Mouse (Mus musculus): ENCODE results near the gene Tdp1. TPM values are rescaled to one million over a fixed set of nuclear protein-coding genes. Genes with fewer than 3 reads are reported as not detected.

The Tdp1 gene
- polyA plus RNA-seq, 1 experiment, result 6.7 TPM

GRCm38 (mm10) chr12:99919636-99920035 lies 35.3 kb downstream of the Tdp1 start:
- TF ChIP-seq FLI1 (IDR thresholded peaks at IDR 0.05; ENCODE audit: low read length) (no peak), GATA1 (IDR thresholded peaks at IDR 0.05; ENCODE audit: borderline replicate concordance, low read length) (no peak)
- Histone ChIP-seq H3K4me1 (peaks cover 11% of the 10 kb centered on the region; the same call in 1 of the 2 replicates), H3K9me3 (no peaks in the 10 kb centered on the region), H3K36me3 (replicated peaks; ENCODE audit: low read length) (peaks cover 84% of the 10 kb centered on the region), H3K27me3 (replicated peaks) (no peaks in the 10 kb centered on the region), H3K4me3 (replicated peaks) (no peak overlapping the region)

GRCm38 (mm10) chr12:99921045-99921444 lies 36.7 kb downstream of the Tdp1 start:
- Histone ChIP-seq H3K4me3 (replicated peaks) (no peak overlapping the region), H3K4me1 (peaks cover 24% of the 10 kb centered on the region), H3K9me3 (no peaks in the 10 kb centered on the region), H3K36me3 (replicated peaks; ENCODE audit: low read length) (peaks cover 80% of the 10 kb centered on the region), H3K27me3 (replicated peaks) (no peaks in the 10 kb centered on the region)
- no peak for TF ChIP-seq FLI1 (IDR thresholded peaks at IDR 0.05; ENCODE audit: low read length)
- TF ChIP-seq GATA1 (IDR thresholded peaks at IDR 0.05; ENCODE audit: borderline replicate concordance, low read length), result no peak

GRCm38 (mm10) chr12:99923131-99923606 lies 38.9 kb downstream of the Tdp1 start:
- Histone ChIP-seq H3K36me3 (replicated peaks; ENCODE audit: low read length) (peaks cover 81% of the 10 kb centered on the region), H3K27me3 (replicated peaks) (no peaks in the 10 kb centered on the region), H3K4me1 (peaks cover 29% of the 10 kb centered on the region), H3K9me3 (no peaks in the 10 kb centered on the region), H3K4me3 (replicated peaks) (no peak overlapping the region)
- TF ChIP-seq FLI1 (IDR thresholded peaks at IDR 0.05; ENCODE audit: low read length) (no peak), GATA1 (IDR thresholded peaks at IDR 0.05; ENCODE audit: borderline replicate concordance, low read length) (no peak)

DNA sequence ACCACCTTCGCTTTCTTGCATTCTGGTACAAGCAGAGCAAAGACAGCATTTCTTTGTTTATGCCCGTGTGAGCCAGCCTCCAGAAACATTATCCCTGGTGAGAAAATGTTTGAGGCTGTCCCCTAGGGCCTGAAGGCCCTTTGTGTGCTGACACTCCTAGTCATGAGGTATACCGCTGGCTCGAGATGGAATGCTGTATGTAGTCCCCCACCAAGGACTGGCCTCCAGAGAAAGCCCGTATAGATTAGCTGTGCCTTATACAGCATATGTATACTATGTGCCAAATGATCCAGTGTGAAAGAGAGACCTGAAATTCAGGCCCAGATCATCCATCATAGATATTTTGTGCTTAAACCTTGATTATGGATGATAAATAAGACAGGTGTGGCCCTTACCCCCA lies 39.4 kb downstream of the Tdp1 start:
- peaks cover 29% of the 10 kb centered on the region for H3K4me1 ChIP-seq
- H3K36me3 ChIP-seq (replicated peaks; ENCODE audit: low read length), result peaks cover 78% of the 10 kb centered on the region
- no peaks in the 10 kb centered on the region for H3K9me3 ChIP-seq
- no peak for TF ChIP-seq GATA1 (IDR thresholded peaks at IDR 0.05; ENCODE audit: borderline replicate concordance, low read length)
- no peak for TF ChIP-seq FLI1 (IDR thresholded peaks at IDR 0.05; ENCODE audit: low read length)
- H3K4me3 ChIP-seq (replicated peaks), result no peak overlapping the region
- H3K27me3 ChIP-seq (replicated peaks), result no peaks in the 10 kb centered on the region

- H3K36me3 ChIP-seq (replicated peaks; ENCODE audit: low read length), result peaks cover 82% of the 10 kb centered on the region
- TF ChIP-seq GATA1 (IDR thresholded peaks at IDR 0.05; ENCODE audit: borderline replicate concordance, low read length) (no peak), FLI1 (IDR thresholded peaks at IDR 0.05; ENCODE audit: low read length) (no peak)
- H3K9me3 ChIP-seq, result no peaks in the 10 kb centered on the region
- H3K4me1 ChIP-seq, result peaks cover 29% of the 10 kb centered on the region
- H3K4me3 ChIP-seq (replicated peaks), result no peak overlapping the region
- no peaks in the 10 kb centered on the region for H3K27me3 ChIP-seq (replicated peaks)
These were observed 44.0 kb downstream of the Tdp1 start for GRCm38 (mm10) chr12:99928311-99928710.

DNA sequence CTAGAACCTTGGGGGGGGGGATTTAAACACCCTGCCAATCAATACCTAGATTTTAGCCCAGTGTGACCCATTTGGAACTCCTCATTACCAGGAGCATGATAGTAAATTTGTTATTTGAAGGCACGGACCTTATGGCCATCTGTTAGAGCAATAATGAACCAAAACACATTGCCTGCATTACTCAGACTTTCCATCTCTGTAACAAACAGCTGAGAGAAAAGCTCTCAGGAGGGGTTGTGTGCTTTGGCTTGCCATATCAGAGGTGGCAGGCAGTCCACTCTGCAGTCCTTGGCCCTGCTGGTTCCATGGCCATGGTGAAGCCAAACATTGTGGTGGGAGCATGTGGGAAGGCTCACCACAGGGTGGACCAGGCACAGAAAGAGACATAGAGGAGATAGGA lies 44.8 kb downstream of the Tdp1 start:
- no peaks in the 10 kb centered on the region for H3K27me3 ChIP-seq (replicated peaks)
- peaks cover 28% of the 10 kb centered on the region for H3K4me1 ChIP-seq
- no peak overlapping the region for H3K4me3 ChIP-seq (replicated peaks)
- H3K9me3 ChIP-seq, result no peaks in the 10 kb centered on the region
- TF ChIP-seq FLI1 (IDR thresholded peaks at IDR 0.05; ENCODE audit: low read length) (no peak), GATA1 (IDR thresholded peaks at IDR 0.05; ENCODE audit: borderline replicate concordance, low read length) (no peak)
- H3K36me3 ChIP-seq (replicated peaks; ENCODE audit: low read length), result peaks cover 80% of the 10 kb centered on the region

GRCm38 (mm10) chr12:99932245-99932644 lies 47.9 kb downstream of the Tdp1 start:
- no peak for TF ChIP-seq FLI1 (IDR thresholded peaks at IDR 0.05; ENCODE audit: low read length)
- no peak for TF ChIP-seq GATA1 (IDR thresholded peaks at IDR 0.05; ENCODE audit: borderline replicate concordance, low read length)

GRCm38 (mm10) chr12:99933630-99934029 lies 49.3 kb downstream of the Tdp1 start:
- Histone ChIP-seq H3K4me1 (peaks cover 13% of the 10 kb centered on the region), H3K36me3 (replicated peaks; ENCODE audit: low read length) (peaks cover 86% of the 10 kb centered on the region), H3K27me3 (replicated peaks) (no peaks in the 10 kb centered on the region), H3K9me3 (no peaks in the 10 kb centered on the region), H3K4me3 (replicated peaks) (no peak overlapping the region)
- TF ChIP-seq GATA1 (IDR thresholded peaks at IDR 0.05; ENCODE audit: borderline replicate concordance, low read length) (no peak), FLI1 (IDR thresholded peaks at IDR 0.05; ENCODE audit: low read length) (no peak)

More at GRCm38 (mm10) chr12:99932245-99932644, 47.9 kb downstream of the Tdp1 start:
- Histone ChIP-seq H3K4me1 (peaks cover 12% of the 10 kb centered on the region), H3K4me3 (replicated peaks) (no peak overlapping the region), H3K36me3 (replicated peaks; ENCODE audit: low read length) (peaks cover 84% of the 10 kb centered on the region), H3K9me3 (no peaks in the 10 kb centered on the region), H3K27me3 (replicated peaks) (no peaks in the 10 kb centered on the region)

DNA sequence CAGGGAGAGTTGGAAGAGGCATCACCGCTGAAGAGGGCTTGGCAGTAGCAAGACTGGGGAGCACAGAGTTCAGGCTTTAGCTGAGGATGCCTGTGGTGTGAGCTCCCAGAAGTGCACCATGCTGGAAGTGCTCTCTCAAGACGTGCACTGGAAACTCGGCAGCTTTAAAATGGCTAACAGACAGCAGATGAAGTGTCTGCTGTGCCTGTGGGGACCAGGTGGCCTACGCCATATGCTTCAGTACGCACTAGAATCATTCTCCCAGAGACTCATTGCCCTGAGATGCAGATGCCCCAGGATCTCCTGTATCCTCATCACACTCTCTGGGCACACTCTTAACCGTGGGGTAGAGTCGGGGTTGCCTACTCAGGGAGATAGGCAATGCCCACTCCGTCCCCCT lies 51.1 kb downstream of the Tdp1 start:
- peaks cover 87% of the 10 kb centered on the region for H3K36me3 ChIP-seq (replicated peaks; ENCODE audit: low read length)
- peaks cover 27% of the 10 kb centered on the region for H3K4me1 ChIP-seq
- no peaks in the 10 kb centered on the region for H3K27me3 ChIP-seq (replicated peaks)
- no peak overlapping the region for H3K4me3 ChIP-seq (replicated peaks)
- TF ChIP-seq FLI1 (IDR thresholded peaks at IDR 0.05; ENCODE audit: low read length) (no peak), GATA1 (IDR thresholded peaks at IDR 0.05; ENCODE audit: borderline replicate concordance, low read length) (no peak)
- H3K9me3 ChIP-seq, result no peaks in the 10 kb centered on the region

GRCm38 (mm10) chr12:99938476-99938875 lies 54.2 kb downstream of the Tdp1 start:
- Histone ChIP-seq H3K9me3 (no peaks in the 10 kb centered on the region), H3K36me3 (replicated peaks; ENCODE audit: low read length) (peaks cover 79% of the 10 kb centered on the region), H3K4me3 (replicated peaks) (no peak overlapping the region), H3K4me1 (peaks cover 55% of the 10 kb centered on the region), H3K27me3 (replicated peaks) (no peaks in the 10 kb centered on the region)
- no peak for TF ChIP-seq GATA1 (IDR thresholded peaks at IDR 0.05; ENCODE audit: borderline replicate concordance, low read length)
- TF ChIP-seq FLI1 (IDR thresholded peaks at IDR 0.05; ENCODE audit: low read length), result no peak

DNA sequence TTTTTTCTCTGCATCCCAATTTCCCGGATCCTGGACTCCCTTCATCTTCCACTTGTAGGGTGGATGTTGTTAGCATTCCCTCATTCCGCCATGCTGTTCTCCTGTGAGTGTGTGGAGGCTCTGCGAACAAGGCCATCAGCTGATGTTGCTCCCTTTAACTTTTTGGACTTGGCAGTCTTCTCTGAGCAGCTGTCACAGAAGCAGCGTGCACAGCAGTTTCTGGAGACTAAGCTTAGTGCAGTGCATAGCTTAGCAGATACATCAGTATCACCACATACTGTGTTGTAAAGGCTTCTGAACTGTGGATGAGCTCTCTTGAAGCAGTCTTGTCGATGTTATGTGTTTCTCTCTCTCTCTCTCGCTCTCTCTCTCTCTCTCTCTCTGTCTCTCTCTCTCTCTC lies 54.9 kb downstream of the Tdp1 start:
- TF ChIP-seq GATA1 (IDR thresholded peaks at IDR 0.05; ENCODE audit: borderline replicate concordance, low read length), result no peak
- TF ChIP-seq FLI1 (IDR thresholded peaks at IDR 0.05; ENCODE audit: low read length), result no peak
- no peaks in the 10 kb centered on the region for H3K9me3 ChIP-seq
- H3K27me3 ChIP-seq (replicated peaks), result no peaks in the 10 kb centered on the region
- H3K4me1 ChIP-seq, result peaks cover 58% of the 10 kb centered on the region
- no peak overlapping the region for H3K4me3 ChIP-seq (replicated peaks)
- H3K36me3 ChIP-seq (replicated peaks; ENCODE audit: low read length), result peaks cover 80% of the 10 kb centered on the region
